Mouse (Mus musculus) lung, embryonic 14.5 days (tissue): ENCODE results near the gene Ubox5. TPM values are rescaled to one million over a fixed set of nuclear protein-coding genes. Genes with fewer than 3 reads are reported as not detected.

ENCODE experiments used
- ATAC-seq: fragments of 200-750 bp; cut with Nextera tagmentation; 2 replicates; pipeline ENCODE4 v1.8.0; 2017; ENCODE audit warnings: mild to moderate bottlenecking, moderate TSS enrichment, moderate library complexity; ENCODE audit not compliant: insufficient read depth
- DNase-seq: peaks from one replicate; pipeline ENCODE4 v3.0.0-alpha.2; 2015
- H3K27ac ChIP-seq: fragments of 300-500 bp; sonication (generic); 2 replicates; pipeline ENCODE4 v1.5.1; 2014; ENCODE audit warnings: low read depth, mild to moderate bottlenecking, moderate library complexity
- H3K27me3 ChIP-seq: fragments of 300-500 bp; sonication (generic); 2 replicates; pipeline ENCODE4 v1.6.1; 2014; ENCODE audit warnings: low read length, control low read depth; ENCODE audit not compliant: insufficient read depth
- H3K36me3 ChIP-seq: fragments of 300-500 bp; sonication (generic); 2 replicates; pipeline ENCODE4 v1.6.1; 2014; ENCODE audit warnings: control low read depth; ENCODE audit not compliant: insufficient read depth
- H3K4me1 ChIP-seq: fragments of 300-500 bp; sonication (generic); 2 replicates; pipeline ENCODE4 v1.6.1; 2014; ENCODE audit warnings: antibody characterized with exemption, control low read depth; ENCODE audit not compliant: insufficient read depth
- H3K4me2 ChIP-seq: fragments of 300-500 bp; sonication (generic); 2 replicates; pipeline ENCODE4 v1.6.1; 2014; ENCODE audit warnings: mild to moderate bottlenecking
- H3K4me3 ChIP-seq: fragments of 300-500 bp; sonication (generic); 2 replicates; pipeline ENCODE4 v1.5.1; 2014; ENCODE audit warnings: low read depth, low read length
- H3K9ac ChIP-seq: fragments of 300-500 bp; sonication (generic); 2 replicates; pipeline ENCODE4 v1.6.1; 2014
- H3K9me3 ChIP-seq: fragments of 300-500 bp; sonication (generic); 2 replicates; pipeline ENCODE4 v1.6.1; 2016; ENCODE audit warnings: low read depth, low read length, control low read depth
- CTCF ChIP-seq: IDR thresholded peaks from 2 replicates; pipeline ENCODE4 v1.5.1; 2016; ENCODE audit warnings: antibody characterized with exemption, low read depth
- WGBS: fragments of 180-500 bp; shearing (Covaris S2); extraction: QIAGEN DNeasy Blood & Tissue Kit; methylation state at CpG from one replicate; pipeline ENCODE4 v1.1.7; 2014; 5-methylcytosine and 5-hydroxymethylcytosine counted together
- polyA plus RNA-seq: library from polyadenylated mRNA; unstranded; fragments of >200 nt; fragmentation: Nextera tagmentation; extraction: Ambion mirVana; gene quantifications from 2 replicates; pipeline ENCODE4 v1.2.1, GENCODE M21; 2014

The Ubox5 gene
- polyA plus RNA-seq, 1 experiment from 2014 or later, result 12.4 TPM

DNA sequence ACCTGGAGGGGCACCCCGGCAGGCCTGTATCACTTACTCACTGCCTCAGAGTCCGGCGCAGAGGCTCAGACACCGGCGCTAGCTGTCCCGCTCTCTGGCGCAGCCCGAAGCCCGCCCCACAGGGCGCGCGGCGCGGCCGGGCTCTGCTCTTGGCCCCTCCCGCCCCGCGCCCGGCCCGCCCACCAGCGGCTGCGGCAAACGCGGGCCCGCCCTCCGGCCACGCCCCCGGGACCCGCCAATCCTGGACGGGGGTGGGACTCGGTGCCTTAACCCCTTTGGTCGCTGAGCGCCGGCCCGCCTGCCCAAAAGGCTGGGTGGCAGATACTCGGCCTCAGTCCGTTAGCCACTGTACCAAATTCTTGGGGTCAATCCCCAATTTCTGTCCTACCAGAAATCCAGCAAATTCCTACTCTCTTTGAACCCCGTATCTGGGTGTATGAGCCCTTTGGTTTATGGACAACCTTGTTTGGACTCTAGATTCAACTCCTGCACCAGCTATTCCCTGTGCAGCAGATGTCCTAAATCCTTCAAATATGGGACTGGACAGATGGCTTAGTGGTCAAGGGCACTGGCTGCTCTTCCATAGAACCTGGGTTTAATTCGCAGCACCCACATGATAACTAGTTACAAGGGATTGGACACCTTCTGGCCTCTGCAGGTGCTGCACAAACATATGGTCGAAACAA is 13.0 kb upstream of the Ubox5 start, which contains the start of gene Lzts3:
Gene Lzts3, minus strand, starts transcription at position 120 of the 686 bp plus-strand sequence.
- no peaks in the 10 kb centered on the region for H3K9me3 ChIP-seq
- H3K27ac ChIP-seq, result no peak within 1 kb of the TSS
- H3K27me3 ChIP-seq, result peaks cover 6% of the 10 kb centered on the region; the same call in 1 of the 2 replicates
- peak within 1 kb of the TSS; percentile 62 for H3K4me3 ChIP-seq
- peak; percentile 96 for DNase-seq
- H3K4me2 ChIP-seq, result peak within 1 kb of the TSS; percentile 98
- peak within 1 kb of the TSS; percentile 62 for H3K9ac ChIP-seq
- no peak for TF ChIP-seq CTCF
- 0 out of 2 replicates have a peak, but pooled peaks cover 3% of the 10 kb centered on the region for H3K4me1 ChIP-seq
- peak; percentile 97 for ATAC-seq
- no peaks in the 10 kb centered on the region for H3K36me3 ChIP-seq
- 3% methylated on average over 39 of the region's 40 CpGs for WGBS

GRCm38 (mm10) chr2:130642197-130642660 is 12.4 kb upstream of the Ubox5 start:
- Histone ChIP-seq H3K27me3 (peaks cover 12% of the 10 kb centered on the region; the same call in 1 of the 2 replicates), H3K9me3 (no peaks in the 10 kb centered on the region), H3K4me3 (peak overlapping the region; percentile 62), H3K27ac (no peak overlapping the region), H3K4me2 (peak overlapping the region; percentile 98), H3K4me1 (0 out of 2 replicates have a peak, but pooled peaks cover 3% of the 10 kb centered on the region), H3K9ac (peak overlapping the region; percentile 62), H3K36me3 (no peaks in the 10 kb centered on the region)
- DNase-seq (peak; percentile 16), ATAC-seq (peak; percentile 64)
- TF ChIP-seq CTCF, result no peak
- under 1% methylated on average over 27 of the region's 27 CpGs for WGBS

GRCm38 (mm10) chr2:130641351-130642025 is 11.7 kb upstream of the Ubox5 start:
- Histone ChIP-seq H3K27me3 (peaks cover 19% of the 10 kb centered on the region), H3K36me3 (no peaks in the 10 kb centered on the region), H3K4me1 (0 out of 2 replicates have a peak, but pooled peaks cover 3% of the 10 kb centered on the region), H3K27ac (no peak overlapping the region), H3K4me2 (peak overlapping the region; percentile 98), H3K9ac (peak overlapping the region; percentile 62; the same call in 1 of the 2 replicates), H3K4me3 (peak overlapping the region; percentile 62), H3K9me3 (no peaks in the 10 kb centered on the region)
- DNase-seq, result no peak
- TF ChIP-seq CTCF, result no peak
- 48% methylated on average over 6 of the region's 6 CpGs for WGBS
- ATAC-seq, result no peak

DNA sequence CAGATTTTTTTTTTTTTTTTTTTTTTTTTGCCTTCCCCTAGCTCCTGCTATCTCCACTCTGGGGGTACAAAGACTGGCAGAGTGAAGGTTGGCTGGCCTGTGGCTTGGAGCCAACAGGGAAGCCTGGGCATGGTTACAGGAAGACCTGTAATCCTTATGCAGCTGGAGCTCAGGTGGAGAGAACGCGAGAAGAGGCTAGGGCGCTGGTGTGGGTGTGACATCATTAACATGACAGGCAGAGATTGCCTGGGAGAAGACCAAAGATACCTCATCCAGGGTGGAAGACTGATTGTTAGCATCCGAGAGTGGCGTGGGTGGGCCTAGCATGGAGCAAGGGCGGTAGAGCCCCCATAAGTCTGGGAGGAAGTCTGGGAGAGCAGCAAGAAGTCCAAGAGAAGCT is 9.4 kb upstream of the Ubox5 start:
- Histone ChIP-seq H3K27ac (no peak overlapping the region), H3K9me3 (no peaks in the 10 kb centered on the region), H3K27me3 (peaks cover 41% of the 10 kb centered on the region), H3K36me3 (no peaks in the 10 kb centered on the region), H3K9ac (no peak overlapping the region), H3K4me1 (peaks cover 10% of the 10 kb centered on the region), H3K4me3 (no peak overlapping the region), H3K4me2 (no peak overlapping the region)
- 75% methylated on average over 6 of the region's 6 CpGs for WGBS
- no peak for TF ChIP-seq CTCF
- DNase-seq (no peak), ATAC-seq (no peak)

GRCm38 (mm10) chr2:130638101-130638611 is 8.3 kb upstream of the Ubox5 start:
- no peaks in the 10 kb centered on the region for H3K36me3 ChIP-seq
- no peak for TF ChIP-seq CTCF
- H3K4me1 ChIP-seq, result peaks cover 10% of the 10 kb centered on the region
- 24% methylated on average over 16 of the region's 16 CpGs for WGBS
- H3K4me2 ChIP-seq, result no peak overlapping the region
- peaks cover 50% of the 10 kb centered on the region for H3K27me3 ChIP-seq
- H3K9ac ChIP-seq, result no peak overlapping the region
- H3K9me3 ChIP-seq, result no peaks in the 10 kb centered on the region
- DNase-seq, result no peak
- no peak overlapping the region for H3K27ac ChIP-seq
- no peak overlapping the region for H3K4me3 ChIP-seq
- ATAC-seq, result no peak

GRCm38 (mm10) chr2:130635847-130636246 is 6.0 kb upstream of the Ubox5 start:
- peak overlapping the region; percentile 37; the same call in 1 of the 2 replicates for H3K4me3 ChIP-seq
- no peak overlapping the region for H3K27ac ChIP-seq
- no peaks in the 10 kb centered on the region for H3K36me3 ChIP-seq
- H3K4me2 ChIP-seq, result peak overlapping the region; percentile 83
- 18% methylated on average over 21 of the region's 21 CpGs for WGBS
- H3K27me3 ChIP-seq, result peaks cover 53% of the 10 kb centered on the region
- no peak overlapping the region for H3K9ac ChIP-seq
- DNase-seq (no peak), ATAC-seq (0 out of 2 replicates have a peak, but pooled peaks have one; percentile 18)
- TF ChIP-seq CTCF, result no peak
- H3K9me3 ChIP-seq, result no peaks in the 10 kb centered on the region
- peaks cover 7% of the 10 kb centered on the region for H3K4me1 ChIP-seq
